In the genomic region with DNA sequence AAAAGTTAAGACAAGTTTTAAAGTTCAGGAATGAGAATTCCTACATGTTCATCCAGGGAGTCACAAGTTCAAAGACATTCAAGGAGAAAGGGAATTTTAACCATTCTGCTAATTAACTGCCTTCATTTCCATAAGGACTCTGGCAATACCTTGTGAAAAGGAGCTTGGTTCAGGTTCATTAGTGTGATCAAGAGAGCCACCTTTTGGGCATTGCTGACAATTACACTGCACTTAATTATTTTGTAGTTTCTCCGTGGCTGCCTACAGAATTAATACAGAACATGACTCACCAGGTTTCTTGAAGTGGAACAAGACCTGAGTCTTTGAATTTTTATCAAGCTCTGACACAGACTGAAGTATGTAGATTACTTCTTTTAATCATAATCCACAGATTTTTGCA, we compare ENCODE assay signal across 10 mouse cellular contexts. TPM values are rescaled to one million over a fixed set of nuclear protein-coding genes. Genes with fewer than 3 reads are reported as not detected.
DNase-seq lines count a peak whose midpoint lies in the region; ATAC-seq lines count a peak whose summit lies in the region.
"Had no signal": no experiment of that assay in that cellular context is flagged by ENCODE, and none has a peak within 500 bp of the region (broad histone marks: within the 10 kb centered on the region; RNA-seq: fewer than 3 reads in every experiment).

No protein-coding gene starts in this region.

- H3K4me1 ChIP-seq in forebrain, embryonic 11.5 days (replicated peaks; ENCODE audit: control insufficient read depth, insufficient read depth, low read length): no peaks in the 10 kb centered on the region
- no peaks in the 10 kb centered on the region for H3K4me1 ChIP-seq in forebrain, embryonic 10.5 days
- no peaks in the 10 kb centered on the region for H3K4me1 ChIP-seq in midbrain, embryonic 14.5 days (ENCODE audit: control insufficient read depth, insufficient read depth, low read length)
- no peaks in the 10 kb centered on the region for H3K4me1 ChIP-seq in midbrain, embryonic 11.5 days (ENCODE audit: control insufficient read depth, insufficient read depth, low read length)
- no peaks in the 10 kb centered on the region for H3K4me1 ChIP-seq in forebrain, embryonic 13.5 days
- H3K4me1 ChIP-seq: limb, embryonic 15.5 days had no signal

- H3K9me3 ChIP-seq in forebrain, embryonic 11.5 days (ENCODE audit: control insufficient read depth, low read length): no peaks in the 10 kb centered on the region
- no peaks in the 10 kb centered on the region for H3K9me3 ChIP-seq in forebrain, embryonic 10.5 days
- no peaks in the 10 kb centered on the region for H3K9me3 ChIP-seq in midbrain, embryonic 14.5 days (ENCODE audit: control insufficient read depth, low read length)
- no peaks in the 10 kb centered on the region for H3K9me3 ChIP-seq in midbrain, embryonic 11.5 days (ENCODE audit: control insufficient read depth, low read length)
- H3K9me3 ChIP-seq in forebrain, embryonic 13.5 days (replicated peaks): no peaks in the 10 kb centered on the region
- H3K9me3 ChIP-seq: limb, embryonic 15.5 days had no signal

- no peak overlapping the region for H3K4me2 ChIP-seq in forebrain, embryonic 11.5 days (ENCODE audit: low read depth, low read length, severe bottlenecking)
- no peak overlapping the region for H3K4me2 ChIP-seq in midbrain, embryonic 14.5 days (ENCODE audit: low read length)
- H3K4me2 ChIP-seq in midbrain, embryonic 11.5 days: no peak overlapping the region
- no peak overlapping the region for H3K4me2 ChIP-seq in forebrain, embryonic 13.5 days
- H3K4me2 ChIP-seq: limb, embryonic 15.5 days had no signal

- H3K9ac ChIP-seq in forebrain, embryonic 11.5 days (ENCODE audit: low read length): no peak overlapping the region
- H3K9ac ChIP-seq in midbrain, embryonic 14.5 days (replicated peaks; ENCODE audit: low read length): no peak overlapping the region
- H3K9ac ChIP-seq in midbrain, embryonic 11.5 days (ENCODE audit: low read length): no peak overlapping the region
- H3K9ac ChIP-seq in forebrain, embryonic 13.5 days: no peak overlapping the region
- H3K9ac ChIP-seq: limb, embryonic 15.5 days had no signal

- 2% methylated on average over 1 of the region's 1 CpGs for WGBS in forebrain, embryonic 11.5 days
- WGBS in forebrain, embryonic 10.5 days: 8% methylated on average over 1 of the region's 1 CpGs
- WGBS in midbrain, embryonic 14.5 days: 2% methylated on average over 1 of the region's 1 CpGs
- 11% methylated on average over 1 of the region's 1 CpGs for WGBS in midbrain, embryonic 11.5 days
- 0% methylated on average over 1 of the region's 1 CpGs for WGBS in forebrain, embryonic 13.5 days

- no peaks in the 10 kb centered on the region for H3K36me3 ChIP-seq in forebrain, embryonic 11.5 days (ENCODE audit: control insufficient read depth, insufficient read depth, low read length)
- H3K36me3 ChIP-seq in forebrain, embryonic 10.5 days (replicated peaks): no peaks in the 10 kb centered on the region
- no peaks in the 10 kb centered on the region for H3K36me3 ChIP-seq in midbrain, embryonic 14.5 days (ENCODE audit: control insufficient read depth, insufficient read depth, low read length)
- no peaks in the 10 kb centered on the region for H3K36me3 ChIP-seq in midbrain, embryonic 11.5 days (ENCODE audit: control insufficient read depth, insufficient read depth, low read length)
- H3K36me3 ChIP-seq in forebrain, embryonic 13.5 days (ENCODE audit: poor library complexity, severe bottlenecking): no peaks in the 10 kb centered on the region
- H3K36me3 ChIP-seq: limb, embryonic 15.5 days had no signal

- no peak overlapping the region for H3K27ac ChIP-seq in forebrain, embryonic 11.5 days (ENCODE audit: low read depth, low read length)
- H3K27ac ChIP-seq in forebrain, embryonic 10.5 days: no peak overlapping the region
- no peak overlapping the region for H3K27ac ChIP-seq in midbrain, embryonic 14.5 days (replicated peaks; ENCODE audit: low read depth, low read length)
- H3K27ac ChIP-seq in midbrain, embryonic 11.5 days (ENCODE audit: low read depth, low read length): no peak overlapping the region
- no peak overlapping the region for H3K27ac ChIP-seq in forebrain, embryonic 13.5 days
- H3K27ac ChIP-seq: limb, embryonic 15.5 days had no signal

- H3K4me3 ChIP-seq in forebrain, embryonic 11.5 days (ENCODE audit: low read depth, low read length): no peak overlapping the region
- H3K4me3 ChIP-seq in forebrain, embryonic 10.5 days: no peak overlapping the region
- H3K4me3 ChIP-seq in midbrain, embryonic 14.5 days (replicated peaks; ENCODE audit: low read depth, low read length): no peak overlapping the region
- no peak overlapping the region for H3K4me3 ChIP-seq in midbrain, embryonic 11.5 days (ENCODE audit: low read depth, low read length)
- H3K4me3 ChIP-seq in forebrain, embryonic 13.5 days: no peak overlapping the region
- H3K4me3 ChIP-seq: erythroblast, embryonic 14.5 days; limb, embryonic 15.5 days had no signal

- no peak for DNase-seq in forebrain, embryonic 11.5 days (ENCODE audit: low spot score)
- DNase-seq in forebrain, embryonic 10.5 days (ENCODE audit: extremely low spot score, low spot score): no peak
- DNase-seq in midbrain, embryonic 14.5 days: peak; percentile 73
- no peak for DNase-seq in midbrain, embryonic 11.5 days (ENCODE audit: low spot score, missing footprints)
- peak; percentile 41 for DNase-seq in retina, adult 2 months (ENCODE audit: low read depth, low spot score)
- DNase-seq in natural killer cell, adult 2 months (ENCODE audit: low spot score in 2 of 2): no peak
- no peak for DNase-seq in gastrocnemius, postnatal 10 days

- H3K27me3 ChIP-seq in forebrain, embryonic 11.5 days (ENCODE audit: control insufficient read depth, insufficient read depth, low read length): no peaks in the 10 kb centered on the region
- H3K27me3 ChIP-seq in forebrain, embryonic 10.5 days (ENCODE audit: poor library complexity, severe bottlenecking): no peaks in the 10 kb centered on the region
- no peaks in the 10 kb centered on the region for H3K27me3 ChIP-seq in midbrain, embryonic 14.5 days (ENCODE audit: control insufficient read depth, insufficient read depth, low read length)
- H3K27me3 ChIP-seq in midbrain, embryonic 11.5 days (ENCODE audit: control insufficient read depth, insufficient read depth, low read length): no peaks in the 10 kb centered on the region
- H3K27me3 ChIP-seq in forebrain, embryonic 13.5 days: no peaks in the 10 kb centered on the region
- H3K27me3 ChIP-seq: limb, embryonic 15.5 days had no signal

- ATAC-seq in forebrain, embryonic 11.5 days (replicated peaks; ENCODE audit: low FRiP score): peak; percentile 66; the same call in 1 of the 2 replicates
- ATAC-seq in midbrain, embryonic 14.5 days (ENCODE audit: low FRiP score, low TSS enrichment): no peak
- no peak for ATAC-seq in midbrain, embryonic 11.5 days (ENCODE audit: low FRiP score)
- ATAC-seq in forebrain, embryonic 13.5 days: peak; percentile 65

RNA-seq across cellular contexts. Expression of gene Ankef1, which starts 52.4 kb away (rescaled TPM):
- polyA plus RNA-seq in forebrain, embryonic 11.5 days (2014; fragmentation: Nextera tagmentation; extraction: Ambion mirVana): 0.57 and 0.76 TPM in 2 replicates
- polyA plus RNA-seq in forebrain, embryonic 10.5 days (2016; fragmentation: Nextera tagmentation; extraction: Ambion mirVana): 0.70 and 0.79 TPM in 2 replicates
- 0.50 and 0.76 TPM in 2 replicates for polyA plus RNA-seq in midbrain, embryonic 14.5 days (2014; fragmentation: Nextera tagmentation; extraction: Ambion mirVana)
- polyA plus RNA-seq in midbrain, embryonic 11.5 days (2014; fragmentation: Nextera tagmentation; extraction: Ambion mirVana): 0.52 and 0.63 TPM in 2 replicates
- polyA plus RNA-seq in forebrain, embryonic 13.5 days (2015; fragmentation: Nextera tagmentation; extraction: Ambion mirVana): 0.46 and 1.0 TPM in 2 replicates
- total RNA-seq in gastrocnemius, postnatal 10 days (2021): 1 to 10 TPM in 1 of 2 experiments, under 1 TPM in 1; 0.56 to 1.1 TPM

Comparison
In these comparisons a context has a peak if more than half of its experiments do, and no peak if none do; other contexts are left out.
1. DNase-seq: peak in midbrain, embryonic 14.5 days (single experiment) and retina, adult 2 months (single experiment); none in forebrain, embryonic 11.5 days (single experiment), forebrain, embryonic 10.5 days (single experiment), midbrain, embryonic 11.5 days (single experiment), natural killer cell, adult 2 months (0 of 2) and gastrocnemius, postnatal 10 days (single experiment).
2. ATAC-seq: peak in forebrain, embryonic 11.5 days (single experiment) and forebrain, embryonic 13.5 days (single experiment); none in midbrain, embryonic 14.5 days (single experiment) and midbrain, embryonic 11.5 days (single experiment).